Mouse (Mus musculus) adrenal gland, adult 8-10 months (tissue): ENCODE measurements around the gene Nupr1l. TPM values are rescaled to one million over a fixed set of nuclear protein-coding genes. Genes with fewer than 3 reads are reported as not detected.

Source experiments
- DNase-seq: peaks from one replicate; pipeline ENCODE4 v3.0.0; 2022
- total RNA-seq, 4 experiments: library from RNA; stranded (reverse); gene quantifications; 2 replicates each; pipeline ENCODE4 v1.2.4; 2022

Gene Nupr1l
- total RNA-seq, 4 experiments from 2014 or later: 3.3 to 7.2 (median 5.0) TPM

GRCm38 (mm10) chr5:129918065-129918651 is 9.8 kb downstream of the Nupr1l start:
- DNase-seq: no peak

DNA sequence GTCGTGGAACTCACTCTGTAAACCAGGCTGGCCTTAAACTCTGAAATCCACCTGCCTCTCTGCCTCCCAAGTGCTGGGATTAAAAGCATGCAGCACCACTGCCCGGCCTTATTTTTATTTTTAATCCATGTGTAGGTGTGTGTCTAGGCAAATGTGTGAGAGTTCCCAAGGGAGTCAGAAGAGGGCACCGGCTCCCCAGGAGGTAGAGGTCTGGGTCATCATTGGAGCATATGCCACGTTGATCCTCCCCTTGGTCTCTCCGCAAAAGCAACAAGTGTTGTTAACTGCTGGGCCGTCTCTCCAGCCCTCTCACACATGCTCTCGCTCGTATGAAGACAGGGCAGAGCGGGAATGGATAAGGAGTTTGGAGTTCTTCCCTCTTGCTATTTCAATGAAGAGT is 10.4 kb downstream of the Nupr1l start:
- no peak for DNase-seq

DNA sequence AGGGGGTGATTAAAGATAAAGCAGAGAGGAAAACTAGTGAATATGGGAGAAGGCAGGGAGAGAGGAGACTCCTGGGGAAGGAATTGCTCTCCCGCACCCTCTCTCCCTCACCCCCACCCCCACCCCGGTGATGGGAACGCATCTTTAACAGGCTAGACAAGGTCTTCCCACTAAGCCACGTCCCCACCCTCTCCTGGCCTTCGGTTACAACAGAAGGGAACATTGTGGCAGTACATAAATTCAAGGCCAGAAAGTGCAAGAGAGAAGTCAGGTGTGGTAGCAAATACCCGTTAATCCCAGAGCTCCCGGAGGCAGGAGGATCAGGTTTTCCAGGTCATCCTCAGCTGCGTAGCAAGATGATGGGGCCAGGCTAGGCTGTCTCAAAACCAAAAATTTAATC is 11.0 kb downstream of the Nupr1l start:
- DNase-seq: no peak

- no peak for DNase-seq
These were observed 13.6 kb downstream of the Nupr1l start for GRCm38 (mm10) chr5:129921972-129922371.

GRCm38 (mm10) chr5:129924820-129925452 is 16.6 kb downstream of the Nupr1l start:
- DNase-seq: no peak

GRCm38 (mm10) chr5:129925933-129926332 is 17.6 kb downstream of the Nupr1l start:
- DNase-seq: no peak

DNA sequence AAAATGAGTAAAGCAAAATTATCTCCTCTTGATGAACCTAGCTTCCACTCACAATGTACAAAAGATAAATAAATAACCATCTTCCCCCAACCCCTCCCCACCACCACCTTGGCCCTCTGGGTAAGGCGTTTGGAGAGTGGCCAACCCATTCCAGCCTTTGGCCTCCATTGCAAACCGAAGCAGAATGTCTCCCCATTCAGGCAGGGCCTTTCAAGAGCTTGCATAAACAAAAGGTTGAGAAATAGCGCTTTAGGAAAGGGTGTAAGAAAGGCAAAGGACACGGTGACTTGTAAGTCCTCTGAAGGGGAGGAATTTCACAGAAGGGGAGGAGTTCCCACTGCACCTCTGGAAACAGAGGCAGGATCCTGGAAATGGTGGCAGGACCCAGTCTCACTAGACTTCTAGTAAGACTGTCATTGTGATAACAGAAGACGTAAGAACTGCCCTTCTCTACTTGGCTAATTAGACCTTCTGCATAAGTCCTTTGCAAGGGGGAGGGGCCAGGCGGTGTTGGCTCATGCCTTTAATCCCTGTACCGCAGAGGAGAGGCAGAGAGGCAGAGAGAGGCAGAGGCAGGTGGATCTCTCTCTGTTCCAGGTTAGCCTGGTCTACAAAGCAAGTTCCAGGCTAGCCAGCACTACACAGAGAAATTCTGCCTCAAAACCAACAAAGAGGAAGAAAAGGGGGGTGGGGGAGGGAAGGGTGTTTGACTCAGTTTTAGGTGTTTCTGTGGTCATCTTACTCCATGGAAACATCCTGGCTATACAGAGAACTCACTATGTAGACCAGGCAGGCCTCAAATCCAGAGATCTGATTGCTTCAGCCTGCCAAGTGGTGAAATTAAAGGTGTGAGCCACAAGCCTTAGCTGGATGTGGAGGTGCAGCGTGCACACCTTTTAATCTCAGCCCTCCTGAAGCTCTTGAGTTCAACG is 21.9 kb downstream of the Nupr1l start:
- no peak for DNase-seq

- no peak for DNase-seq
These were observed 28.6 kb downstream of the Nupr1l start for GRCm38 (mm10) chr5:129936941-129937340.

DNA sequence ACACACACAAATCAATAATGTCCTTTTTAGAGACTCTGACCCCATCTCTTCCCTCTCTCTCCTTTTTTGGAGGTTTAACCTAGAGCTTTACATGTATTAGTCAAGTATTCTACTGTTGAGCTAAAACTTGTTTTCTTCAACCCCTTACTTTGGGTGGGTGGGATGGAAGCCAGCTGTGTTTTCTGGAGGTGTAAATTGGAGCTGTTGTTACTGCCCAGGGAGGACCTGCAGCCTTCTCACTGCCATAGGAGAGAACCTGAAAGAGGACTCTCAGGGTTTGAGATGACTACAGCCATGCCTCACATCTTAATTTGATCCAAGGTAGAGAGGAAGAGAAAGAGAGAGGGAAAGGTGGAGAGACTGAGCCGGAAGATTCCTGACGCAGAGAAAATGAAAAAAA is 31.9 kb downstream of the Nupr1l start:
- DNase-seq: no peak

- no peak for DNase-seq
These were observed 32.6 kb downstream of the Nupr1l start for GRCm38 (mm10) chr5:129940736-129941494.

GRCm38 (mm10) chr5:129941495-129942045 is 33.2 kb downstream of the Nupr1l start, which contains the start of gene Vkorc1l1:
Gene Vkorc1l1, plus strand, starts transcription at chr5:129941970.
- DNase-seq: peak; percentile 98

DNA sequence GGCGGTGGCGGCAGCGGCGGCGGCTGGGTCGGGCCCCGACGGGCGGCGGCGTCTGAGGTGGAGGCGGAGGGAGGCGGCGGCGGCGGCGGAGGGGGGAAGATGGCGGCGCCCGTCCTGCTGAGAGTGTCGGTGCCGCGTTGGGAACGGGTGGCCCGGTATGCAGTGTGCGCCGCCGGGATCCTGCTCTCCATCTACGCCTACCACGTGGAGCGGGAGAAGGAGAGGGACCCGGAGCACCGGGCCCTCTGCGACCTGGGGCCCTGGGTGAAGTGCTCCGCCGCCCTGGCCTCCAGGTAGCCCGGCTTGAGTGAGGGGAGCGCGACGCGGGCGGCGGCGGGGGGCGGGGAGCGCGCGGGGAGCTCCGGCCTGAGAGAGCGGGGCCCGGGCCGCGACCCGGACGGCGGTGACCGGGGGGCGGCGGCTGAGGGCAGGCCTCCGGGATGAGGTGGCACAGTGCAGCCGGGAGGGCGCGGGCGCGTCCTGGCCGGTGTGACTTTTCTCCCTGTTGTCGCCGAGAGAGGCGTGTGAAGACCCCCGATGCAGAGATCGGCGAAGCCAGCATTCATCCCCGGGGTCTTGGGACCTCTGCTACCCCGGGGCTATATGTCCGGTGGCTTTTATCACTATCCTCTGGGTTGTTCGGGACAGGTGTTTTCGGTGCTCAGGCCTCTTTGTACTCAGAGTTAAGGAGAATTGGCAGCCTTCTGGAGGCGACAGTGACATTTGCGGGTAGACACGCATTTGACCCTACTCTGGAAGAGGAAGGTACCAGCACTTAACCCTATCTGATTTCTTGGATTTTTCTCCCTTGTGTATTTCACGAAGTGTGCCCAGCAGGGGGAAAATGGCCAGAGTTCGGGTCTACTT is 34.0 kb downstream of the Nupr1l start:
- DNase-seq: peak; percentile 31

- DNase-seq: no peak
These were observed 35.1 kb downstream of the Nupr1l start for GRCm38 (mm10) chr5:129943402-129943801.

DNA sequence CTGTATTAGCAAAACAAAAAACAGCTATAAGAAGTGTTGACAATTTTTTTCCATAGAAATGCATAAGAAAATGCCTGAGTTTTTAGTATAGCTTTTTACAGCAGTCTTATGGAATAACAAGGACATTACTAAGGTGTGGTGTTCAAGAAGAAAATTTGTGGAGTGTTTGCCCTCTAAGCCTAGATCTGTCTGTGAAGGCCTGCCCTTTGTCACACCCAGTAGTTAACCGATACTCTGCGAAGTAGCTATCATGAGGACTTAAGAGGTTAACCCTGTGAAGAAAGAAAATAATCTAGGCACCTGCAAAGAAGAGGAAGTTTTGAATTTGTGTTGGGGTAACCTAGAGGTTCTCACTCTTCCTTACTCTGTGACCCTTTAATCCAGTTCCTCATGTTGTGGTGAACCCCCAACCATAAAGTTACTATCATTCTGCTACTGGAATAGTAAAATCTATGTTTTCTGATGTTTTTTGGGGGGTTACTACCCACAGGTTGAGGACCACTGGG is 39.2 kb downstream of the Nupr1l start:
- DNase-seq: no peak

- DNase-seq: no peak
These were observed 43.8 kb downstream of the Nupr1l start for GRCm38 (mm10) chr5:129952143-129952542.

- no peak for DNase-seq
These were observed 46.3 kb downstream of the Nupr1l start for GRCm38 (mm10) chr5:129954473-129955254.

DNA sequence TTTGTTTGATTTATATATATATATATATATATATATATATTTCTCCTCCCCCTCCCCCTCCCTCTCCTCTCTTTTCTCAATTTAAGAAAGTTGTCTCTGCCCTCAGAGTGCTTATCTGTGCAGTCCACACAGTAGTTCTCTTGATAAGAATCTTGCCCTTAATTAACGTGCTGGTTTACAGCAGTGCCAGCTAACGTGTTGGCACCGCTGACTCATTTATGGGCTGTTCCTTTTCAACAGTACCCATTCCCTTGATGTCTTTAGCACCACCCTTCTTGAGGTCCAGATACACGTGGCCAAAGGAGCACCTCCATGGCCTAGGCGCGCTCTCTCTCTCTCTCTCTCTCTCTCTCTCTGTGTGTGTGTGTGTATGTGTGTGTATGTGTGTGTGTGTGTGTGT is 47.5 kb downstream of the Nupr1l start:
- no peak for DNase-seq

DNA sequence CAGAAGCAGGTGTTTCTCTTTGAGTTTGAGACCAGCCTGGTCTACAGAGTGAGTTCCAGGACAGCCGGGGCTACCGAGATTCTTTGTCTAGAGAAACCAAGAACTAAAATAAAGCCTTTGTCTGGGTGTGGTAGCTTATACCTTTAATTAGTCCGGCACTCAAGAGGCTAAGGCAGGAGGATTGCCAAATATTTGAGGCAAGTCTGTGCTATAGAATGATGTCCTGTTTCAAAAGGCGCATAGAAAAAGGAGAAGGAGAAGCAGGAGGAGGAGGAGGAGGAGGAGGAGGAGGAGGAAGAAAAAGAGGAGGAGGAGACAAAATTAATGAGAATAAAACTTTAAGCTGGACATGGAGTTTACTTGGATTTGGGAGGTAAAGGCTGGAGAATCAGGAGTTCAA is 54.9 kb downstream of the Nupr1l start:
- no peak for DNase-seq
